Mouse (Mus musculus) inflammation-experienced regulatory T-cells, adult 16 weeks (primary cell): ENCODE results near the gene Gm8926. TPM values are rescaled to one million over a fixed set of nuclear protein-coding genes. Genes with fewer than 3 reads are reported as not detected.

Experiments used
- polyA plus RNA-seq: library from polyadenylated mRNA; unstranded; fragments of 100-300 nt; shearing (Covaris generic); gene quantifications from one replicate; pipeline ENCODE4 v1.2.1, GENCODE M21; 2017

Gene Gm8926
- polyA plus RNA-seq, result 1.3 TPM

DNA sequence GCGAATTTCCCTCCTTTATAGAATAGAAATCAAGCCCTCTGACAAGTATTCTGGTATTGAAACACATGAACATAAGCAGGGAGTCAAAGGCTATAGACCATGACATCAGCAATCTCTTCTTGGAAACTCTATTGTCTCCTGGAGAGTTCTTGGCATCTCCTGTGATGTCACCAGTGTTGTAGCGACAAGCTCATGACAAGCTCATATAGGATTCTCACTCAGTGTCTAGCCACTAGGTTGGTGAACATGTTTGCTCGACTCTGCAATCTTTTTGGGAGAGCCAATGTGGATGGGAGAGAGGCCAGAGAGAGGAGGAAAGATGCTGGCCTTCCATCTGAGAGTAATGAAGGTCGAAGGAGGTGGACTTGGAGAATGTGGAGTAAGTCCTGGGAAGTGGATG, at the start of gene Gm8926:
Gene Gm8926, plus strand, starts transcription at position 301 of the 400 bp plus-strand sequence.

Other genes with a start within 250 kb of the Gm8926 start
- not detected for gene Gm6460, start 175.6 kb upstream of the Gm8926 start, polyA plus RNA-seq
- gene Gm8922, start 88.6 kb upstream of the Gm8926 start, polyA plus RNA-seq, result not detected
- not detected for gene Gm6465, start 75.0 kb downstream of the Gm8926 start, polyA plus RNA-seq
- gene 4933402N22Rik, start 147.5 kb downstream of the Gm8926 start, polyA plus RNA-seq, result not detected